10 mouse cellular contexts compared by ENCODE assay signal in the genomic region with DNA sequence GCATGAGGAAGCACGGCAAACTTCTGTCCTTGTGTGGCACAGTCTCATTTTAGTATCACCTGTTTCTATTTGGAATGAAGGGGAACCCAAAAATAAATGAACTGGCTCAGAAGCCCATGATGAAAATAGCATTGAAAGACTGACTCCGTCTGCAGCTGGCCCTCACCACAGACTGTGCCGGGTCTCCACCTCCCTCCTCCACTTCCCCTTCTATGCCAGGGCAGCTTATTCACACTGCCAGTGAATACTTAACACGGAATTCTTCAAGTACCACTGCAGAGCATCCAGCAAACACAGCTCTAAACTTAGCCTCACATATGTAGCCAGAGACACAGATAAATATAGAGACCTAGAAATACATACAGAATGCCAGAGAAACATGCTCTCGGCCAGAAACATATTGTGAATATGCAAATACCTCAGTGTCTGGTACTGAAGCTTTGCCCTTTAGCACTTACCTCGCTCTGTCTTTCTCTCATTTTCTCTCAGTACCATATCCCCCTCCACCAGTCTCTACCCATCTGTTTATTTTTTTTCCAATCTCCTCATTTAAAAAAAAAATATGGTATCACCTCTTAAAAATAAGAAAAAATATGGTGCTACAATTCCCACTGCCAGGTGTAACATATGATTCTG.
DNase-seq lines count a peak whose midpoint lies in the region; ATAC-seq lines count a peak whose summit lies in the region.
"Had no signal": no experiment of that assay in that cellular context is flagged by ENCODE, and none has a peak within 500 bp of the region (broad histone marks: within the 10 kb centered on the region; RNA-seq: fewer than 3 reads in every experiment).

No protein-coding gene starts in this region.

- WGBS in limb, embryonic 13.5 days, result 49% methylated on average over 6 of the region's 6 CpGs
- WGBS in limb, embryonic 10.5 days, result 74% methylated on average over 6 of the region's 6 CpGs
- WGBS in liver, embryonic 12.5 days (ENCODE audit: insufficient replicate concordance), result 38% methylated on average over 6 of the region's 6 CpGs

- no peak for DNase-seq in limb, embryonic 10.5 days (ENCODE audit: low spot score)
- peak; percentile 82 for DNase-seq in gastrocnemius, adult 18-20 months (ENCODE audit: low spot score)
- DNase-seq in skeletal muscle tissue, adult 2 months (ENCODE audit: low read depth, low spot score), result peak; percentile 88
- DNase-seq in adrenal gland, adult 8-10 months, result no peak
- no peak for DNase-seq in lung, postnatal 10 days
- DNase-seq: adrenal gland, postnatal 10 days; lung, embryonic 14.5 days had no signal

- no peaks in the 10 kb centered on the region for H3K9me3 ChIP-seq in limb, embryonic 13.5 days
- H3K9me3 ChIP-seq in limb, embryonic 10.5 days (replicated peaks), result no peaks in the 10 kb centered on the region
- H3K9me3 ChIP-seq in liver, embryonic 12.5 days (replicated peaks), result no peaks in the 10 kb centered on the region

- H3K9ac ChIP-seq in limb, embryonic 13.5 days, result no peak overlapping the region
- H3K9ac ChIP-seq in liver, embryonic 12.5 days, result no peak overlapping the region
- H3K9ac ChIP-seq: lung, embryonic 14.5 days had no signal

- no peaks in the 10 kb centered on the region for H3K36me3 ChIP-seq in limb, embryonic 13.5 days
- no peaks in the 10 kb centered on the region for H3K36me3 ChIP-seq in limb, embryonic 10.5 days
- no peaks in the 10 kb centered on the region for H3K36me3 ChIP-seq in liver, embryonic 12.5 days

- no peak overlapping the region for H3K4me2 ChIP-seq in limb, embryonic 13.5 days (replicated peaks)
- H3K4me2 ChIP-seq in liver, embryonic 12.5 days, result no peak overlapping the region
- H3K4me2 ChIP-seq: lung, embryonic 14.5 days had no signal

- peak; percentile 59 for ATAC-seq in limb, embryonic 13.5 days (ENCODE audit: low FRiP score, low read depth)
- ATAC-seq in hematopoietic stem cell, adult 5-6 weeks (replicated peaks in 1 of 2; ENCODE audit: insufficient read depth in 1 of 2, low FRiP score in 2 of 2, low TSS enrichment in 1 of 2, low read depth in 1 of 2, poor library complexity in 2 of 2, severe bottlenecking in 2 of 2), result peak; percentile 87 to 96
- no peak for ATAC-seq in liver, embryonic 12.5 days

- no peaks in the 10 kb centered on the region for H3K27me3 ChIP-seq in limb, embryonic 13.5 days
- H3K27me3 ChIP-seq in limb, embryonic 10.5 days (ENCODE audit: low read depth, poor library complexity, severe bottlenecking), result no peaks in the 10 kb centered on the region
- no peaks in the 10 kb centered on the region for H3K27me3 ChIP-seq in liver, embryonic 12.5 days (replicated peaks)

- H3K4me1 ChIP-seq in limb, embryonic 13.5 days, result peaks cover 9% of the 10 kb centered on the region; the same call in 1 of the 2 replicates
- peaks cover 6% of the 10 kb centered on the region; the same call in 1 of the 2 replicates for H3K4me1 ChIP-seq in limb, embryonic 10.5 days
- H3K4me1 ChIP-seq in liver, embryonic 12.5 days, result no peaks in the 10 kb centered on the region

- H3K27ac ChIP-seq in limb, embryonic 13.5 days, result no peak overlapping the region
- no peak overlapping the region for H3K27ac ChIP-seq in limb, embryonic 10.5 days
- no peak overlapping the region for H3K27ac ChIP-seq in liver, embryonic 12.5 days

- no peak overlapping the region for H3K4me3 ChIP-seq in limb, embryonic 13.5 days
- no peak overlapping the region for H3K4me3 ChIP-seq in limb, embryonic 10.5 days
- H3K4me3 ChIP-seq in liver, embryonic 12.5 days, result no peak overlapping the region

Comparison
In these comparisons a context has a peak if more than half of its experiments do, and no peak if none do; other contexts are left out.
1. DNase-seq: peak in gastrocnemius, adult 18-20 months (single experiment) and skeletal muscle tissue, adult 2 months (single experiment); none in limb, embryonic 10.5 days (single experiment), adrenal gland, adult 8-10 months (single experiment) and lung, postnatal 10 days (single experiment).